Mouse (Mus musculus) gastrocnemius, postnatal 14 days (tissue): ENCODE measurements at regions not wholly inside any gene's neighbourhood (a gene's known extent, or its start where the extent isn't known, plus 50 kb on each side); places are given as distances from the start of the nearest gene placed in this dataset.
"Not testable (repeated sequence)": the region's sequence is repeated elsewhere in the genome, so short reads cannot be mapped to it uniquely, and the experiment has no call there.

Experiments used
- DNase-seq: peaks from one replicate; pipeline ENCODE4 v3.0.0; 2021; ENCODE audit warnings: mixed read lengths
- intact Hi-C: fragments of 180-260 bp; cut with DNase I; formaldehyde crosslinking; loops from one replicate; pipeline ENCODE4 v1.15.1; 2025; ENCODE audit warnings: low total_unique reads

DNA sequence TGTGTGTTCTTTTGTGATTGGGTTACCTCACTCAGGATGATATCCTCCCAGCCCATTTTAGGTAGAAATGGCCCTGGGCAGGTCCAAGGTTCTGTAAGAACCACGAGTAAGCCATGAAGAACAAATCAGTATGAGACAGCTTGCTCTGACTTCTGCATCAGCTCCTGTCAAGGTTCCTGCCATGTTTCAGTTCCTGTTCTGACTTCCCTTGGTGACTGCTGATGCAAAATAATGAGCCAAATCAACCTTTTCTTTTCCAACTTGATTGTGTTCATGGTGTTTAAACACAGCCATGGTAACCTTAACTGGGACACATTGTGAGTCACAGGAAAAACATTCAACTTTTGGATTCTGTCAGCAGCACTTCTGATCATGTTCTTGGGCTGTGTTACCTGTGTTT lies 667.4 kb upstream of the Igfbp7 start:
- no peak for DNase-seq
- intact Hi-C loops, result no loop called here

DNA sequence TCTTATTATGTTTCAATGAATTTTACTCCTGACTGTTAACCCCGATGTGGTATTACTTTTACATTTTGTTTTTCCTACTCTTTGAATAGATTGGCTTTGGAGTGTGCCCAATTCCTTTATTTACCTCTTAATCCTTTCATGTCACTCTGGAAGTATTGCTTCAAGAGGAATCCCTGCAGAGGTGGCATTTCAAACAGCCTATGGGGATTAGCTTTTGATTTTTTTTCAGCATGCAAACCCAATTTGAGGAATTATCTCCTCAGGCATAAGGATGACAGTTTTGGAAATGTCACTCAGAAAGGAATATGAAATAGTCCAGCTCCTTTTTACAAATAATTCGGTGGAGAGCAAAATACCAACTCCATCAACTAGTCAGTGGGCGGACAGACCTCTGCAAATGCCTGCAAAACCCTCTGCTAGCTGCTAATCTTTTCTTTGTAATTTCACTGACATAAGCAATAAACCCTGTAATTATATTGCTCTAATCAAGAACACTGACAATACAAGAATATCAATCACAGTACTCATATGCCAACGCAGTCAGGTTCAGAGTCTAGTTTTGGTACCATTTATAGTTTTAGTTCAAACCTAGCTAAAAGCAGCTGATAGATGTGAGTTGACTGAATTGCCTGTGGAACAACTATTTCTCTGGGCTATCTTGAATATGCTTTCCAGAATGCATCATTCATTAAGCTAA lies 624.9 kb upstream of the Igfbp7 start:
- intact Hi-C loops, result no loop called here
- no peak for DNase-seq

DNA sequence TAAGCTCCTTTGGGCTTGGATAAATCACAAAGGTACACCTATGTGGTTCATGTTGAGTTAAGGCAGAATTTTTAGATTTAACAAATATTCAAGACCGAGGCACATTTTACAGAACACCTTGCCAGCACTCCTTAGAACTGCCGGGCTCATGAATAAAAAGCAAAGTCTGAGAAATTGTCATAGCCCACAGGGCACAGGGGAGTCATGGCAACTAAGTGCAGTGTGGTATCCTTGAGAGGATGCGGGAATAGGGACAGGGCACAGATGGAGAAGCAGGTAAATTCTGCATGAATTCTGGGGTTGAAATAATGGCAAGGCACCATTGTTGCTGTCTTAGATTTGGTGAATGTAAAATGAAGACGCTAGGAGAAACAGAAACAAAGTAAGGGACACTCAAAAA lies 609.7 kb upstream of the Igfbp7 start:
- intact Hi-C loops, result no loop called here
- no peak for DNase-seq

DNA sequence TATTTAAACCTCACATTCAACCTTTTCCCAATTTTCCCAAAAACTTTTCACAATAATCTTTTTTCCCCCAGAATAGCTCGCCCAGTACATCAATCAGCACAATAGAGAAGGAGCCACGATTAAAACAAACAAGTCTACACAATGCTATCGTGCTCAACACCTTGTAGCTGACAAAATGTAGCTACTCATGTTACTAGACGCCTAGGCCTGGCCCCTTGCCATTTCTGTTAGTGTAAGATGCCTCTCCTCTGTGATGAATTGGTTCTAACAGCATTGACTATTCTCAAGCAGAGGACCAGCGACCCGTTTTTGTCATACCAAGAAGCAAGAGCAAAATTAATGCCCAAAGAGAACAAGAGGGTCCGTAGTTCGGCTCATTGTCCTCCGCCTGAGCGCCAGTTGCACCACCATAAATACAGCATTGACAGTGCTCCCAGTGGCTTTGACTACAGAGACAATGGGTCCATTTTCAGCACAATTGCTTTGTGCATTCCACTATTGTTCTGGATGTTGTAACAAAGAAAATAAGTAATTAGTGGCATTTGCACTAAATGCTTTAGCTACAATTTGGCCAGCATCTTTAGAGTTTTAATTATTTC lies 578.7 kb upstream of the Igfbp7 start:
- intact Hi-C loops, result no loop called here
- DNase-seq, result no peak

DNA sequence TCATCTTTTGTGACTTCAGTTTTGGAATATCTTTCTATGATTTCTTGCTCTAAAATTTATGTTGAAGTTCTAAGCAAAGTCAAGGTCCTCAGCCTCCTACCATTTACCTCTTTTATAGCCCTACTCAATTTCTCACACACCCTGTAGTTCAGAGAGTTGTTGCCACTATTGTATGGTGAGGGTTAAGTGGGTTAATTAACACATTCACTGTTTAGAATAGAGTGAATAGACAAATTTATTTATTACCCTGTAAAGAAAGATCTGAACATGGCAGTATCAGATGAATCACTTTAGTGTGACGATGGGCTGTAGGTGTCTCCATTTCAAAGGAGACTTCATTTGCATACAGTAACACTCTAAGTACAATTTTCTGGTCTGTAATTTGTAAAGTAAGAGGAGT lies 577.4 kb upstream of the Igfbp7 start:
- DNase-seq, result no peak
- intact Hi-C loops, result no loop called here

DNA sequence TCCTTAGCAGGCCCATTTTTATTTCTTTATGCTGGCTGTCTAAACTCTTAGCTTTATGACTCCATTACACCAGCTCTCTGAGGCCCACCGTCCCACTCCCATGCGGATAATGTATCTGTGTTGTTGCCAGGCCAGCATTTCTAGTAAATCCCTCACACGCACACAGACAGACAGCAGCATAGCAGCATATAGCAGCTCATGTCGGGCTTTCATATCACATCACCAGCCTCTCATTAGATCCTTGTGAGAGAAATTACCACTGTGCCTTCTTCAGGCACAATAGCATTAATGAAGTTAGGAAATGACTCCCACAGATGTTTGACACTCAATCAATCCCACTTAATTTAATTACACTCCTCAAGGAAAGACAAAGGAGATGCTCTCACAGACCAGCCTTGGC lies 532.2 kb upstream of the Igfbp7 start:
- DNase-seq, intact Hi-C loops: not testable (repeated sequence)

DNA sequence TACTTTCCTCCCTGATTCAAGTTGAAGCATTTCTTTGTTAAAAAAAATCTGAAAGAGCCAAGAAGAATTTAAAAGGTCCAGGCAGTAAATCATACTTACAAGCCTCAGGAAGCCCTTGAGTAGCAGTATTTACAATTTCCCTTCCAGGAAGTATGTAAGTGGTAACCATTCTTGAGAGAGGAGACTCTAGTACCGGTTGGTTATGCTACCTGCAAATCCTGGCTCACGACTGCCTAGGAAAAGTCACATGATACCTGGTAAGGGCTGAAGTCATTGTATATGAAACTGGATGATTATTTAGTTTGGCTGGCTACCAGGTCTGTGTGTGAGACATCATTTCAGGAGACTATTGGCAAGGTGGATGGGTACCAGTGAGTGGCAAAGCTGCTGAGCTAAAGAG lies 524.0 kb upstream of the Igfbp7 start:
- no peak for DNase-seq
- intact Hi-C loops, result no loop called here

DNA sequence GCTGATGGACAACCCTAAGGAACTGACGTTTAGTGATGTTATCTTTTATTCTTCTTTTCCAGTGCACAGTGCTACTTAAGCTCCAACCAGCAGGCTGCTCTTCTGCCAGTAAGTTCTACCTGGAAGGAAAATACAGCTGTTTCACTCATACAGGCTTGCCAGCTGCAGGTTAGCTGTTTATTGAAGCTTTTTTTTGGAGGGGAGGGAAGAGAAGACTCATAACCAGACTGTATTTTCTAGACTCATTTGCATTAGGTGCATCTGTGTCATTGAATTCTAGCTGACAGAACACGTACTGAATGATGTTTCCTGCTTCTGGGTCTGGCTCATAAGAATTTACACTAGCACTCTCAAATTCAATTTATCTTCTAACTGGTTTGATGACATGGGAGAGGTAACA lies 513.3 kb upstream of the Igfbp7 start:
- intact Hi-C loops, result no loop called here
- DNase-seq, result no peak

DNA sequence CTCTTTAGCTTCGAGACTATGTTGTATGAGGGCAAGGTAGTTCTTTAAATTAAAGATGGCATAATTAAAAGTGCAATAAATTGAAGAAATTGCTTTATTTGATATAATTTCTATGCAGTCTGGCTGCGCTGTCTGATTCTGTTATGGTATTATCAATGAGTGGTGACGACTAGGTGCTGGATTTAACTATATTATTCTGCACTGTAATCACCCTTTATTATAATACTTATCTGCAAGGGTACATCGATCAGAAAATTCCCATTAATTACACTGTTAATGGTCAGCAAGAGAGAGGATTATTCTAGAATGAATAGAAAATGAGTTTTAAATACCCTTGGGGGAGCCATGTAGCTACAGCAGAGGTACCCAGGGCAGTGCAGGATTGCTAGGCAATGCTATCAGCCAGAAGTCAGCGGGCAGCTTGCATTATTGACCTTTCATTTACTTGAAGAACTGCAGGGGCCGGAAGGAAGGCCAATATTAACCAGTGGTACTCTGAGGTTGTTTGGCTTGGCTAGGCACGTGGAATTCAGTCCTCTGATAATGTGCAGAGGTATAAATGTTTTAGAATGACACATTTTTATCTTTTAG lies 509.3 kb upstream of the Igfbp7 start:
- intact Hi-C loops, result no loop called here
- no peak for DNase-seq

DNA sequence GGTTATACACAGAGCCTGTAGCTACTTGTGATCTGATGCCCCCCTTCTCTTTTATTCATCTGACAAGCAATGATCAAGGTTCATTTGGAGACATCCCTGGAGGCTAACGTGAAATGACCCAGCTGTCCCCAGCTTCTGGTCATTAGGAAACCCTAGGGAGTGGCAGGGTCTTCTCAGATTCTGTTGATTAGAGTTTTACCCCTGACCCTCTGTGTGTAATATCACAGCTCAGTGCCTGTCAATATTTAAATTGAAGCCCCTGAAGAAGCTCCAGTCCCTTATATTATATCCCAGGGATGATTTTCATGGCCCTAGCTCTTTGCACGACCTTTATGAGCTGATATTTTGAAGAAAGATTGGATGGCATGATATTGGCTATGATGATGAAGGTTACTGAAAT lies 508.5 kb upstream of the Igfbp7 start:
- no peak for DNase-seq
- intact Hi-C loops, result no loop called here

DNA sequence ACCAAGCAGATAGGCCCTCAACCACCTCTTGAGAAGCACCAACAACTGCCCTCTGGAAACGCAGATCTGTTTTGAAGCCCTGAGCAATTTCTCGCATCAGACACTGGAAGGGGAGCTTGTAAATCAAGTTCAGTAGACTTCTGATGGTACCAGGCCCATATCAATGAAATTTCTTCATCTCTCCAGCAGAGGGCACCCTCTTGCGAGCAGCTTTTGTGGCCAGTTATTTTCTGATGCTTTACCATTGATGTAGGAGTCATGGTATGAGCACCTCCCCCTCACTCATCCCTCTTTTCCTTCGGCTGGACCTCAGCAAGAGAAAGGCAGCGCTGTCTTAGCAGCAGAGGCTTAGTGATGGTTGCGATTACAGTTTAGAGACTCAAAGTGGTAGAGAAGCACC lies 501.4 kb upstream of the Igfbp7 start:
- no peak for DNase-seq
- intact Hi-C loops, result no loop called here

DNA sequence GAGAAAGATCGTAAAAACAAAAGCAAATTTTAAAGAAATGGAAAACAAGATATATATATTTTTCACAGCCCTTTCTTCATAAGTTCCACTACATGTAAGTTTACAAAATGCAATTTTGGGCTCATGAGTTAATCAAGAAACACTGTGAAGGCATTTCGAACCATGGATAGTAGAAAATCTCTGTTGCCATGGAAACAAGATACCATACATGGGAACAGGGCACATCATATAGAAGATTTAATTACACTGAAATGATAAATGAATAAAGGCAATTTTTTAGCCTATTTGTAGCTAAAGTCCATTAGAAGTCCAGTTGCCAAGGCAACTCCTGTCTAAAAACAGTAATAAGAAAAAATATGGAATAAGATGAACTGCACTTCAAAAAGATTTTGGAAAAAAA lies 484.2 kb upstream of the Igfbp7 start:
- intact Hi-C loops, result not testable (repeated sequence)

DNA sequence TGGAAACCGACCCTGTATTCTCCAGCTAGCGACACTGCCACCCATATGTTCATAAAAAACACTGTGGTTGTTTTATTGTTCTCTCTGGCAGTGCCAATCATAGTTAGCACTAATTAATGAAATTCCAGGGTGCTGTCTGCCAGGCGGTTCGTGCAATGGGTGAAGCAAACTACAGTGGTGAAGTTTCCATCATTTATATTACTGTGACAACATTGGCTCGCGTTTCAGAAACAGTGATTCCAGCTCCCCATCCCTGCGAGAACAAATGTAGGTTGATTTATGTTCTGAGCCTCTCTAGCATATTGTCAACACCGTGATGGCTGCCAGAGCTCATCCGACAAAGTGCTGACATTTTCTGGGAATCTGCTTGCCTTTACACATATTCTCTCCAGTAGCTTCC lies 480.7 kb upstream of the Igfbp7 start:
- intact Hi-C loops, result no loop called here
- no peak for DNase-seq

More for the DNA sequence above, 484.2 kb upstream of the Igfbp7 start:
- DNase-seq, result not testable (repeated sequence)

DNA sequence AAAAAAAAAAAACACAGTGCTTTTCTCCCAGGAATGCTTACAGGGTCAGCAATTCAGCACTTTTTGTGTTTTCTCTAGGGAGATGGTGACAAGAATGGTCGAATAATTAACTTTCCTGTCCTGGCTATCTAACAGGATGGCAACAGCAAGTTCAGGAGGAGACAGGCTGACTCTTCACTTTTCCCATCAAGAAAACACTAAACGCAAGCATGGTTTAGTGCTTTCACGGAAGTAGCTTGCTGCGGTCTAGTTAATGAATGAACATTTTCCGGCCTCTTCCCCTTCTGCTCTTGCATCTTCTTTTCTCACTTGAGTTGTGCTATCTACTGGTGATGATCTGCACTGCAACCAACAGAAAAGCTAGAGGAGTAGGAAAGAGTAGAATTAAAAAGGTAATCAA lies 463.6 kb upstream of the Igfbp7 start:
- intact Hi-C loops, result no loop called here
- DNase-seq, result no peak

DNA sequence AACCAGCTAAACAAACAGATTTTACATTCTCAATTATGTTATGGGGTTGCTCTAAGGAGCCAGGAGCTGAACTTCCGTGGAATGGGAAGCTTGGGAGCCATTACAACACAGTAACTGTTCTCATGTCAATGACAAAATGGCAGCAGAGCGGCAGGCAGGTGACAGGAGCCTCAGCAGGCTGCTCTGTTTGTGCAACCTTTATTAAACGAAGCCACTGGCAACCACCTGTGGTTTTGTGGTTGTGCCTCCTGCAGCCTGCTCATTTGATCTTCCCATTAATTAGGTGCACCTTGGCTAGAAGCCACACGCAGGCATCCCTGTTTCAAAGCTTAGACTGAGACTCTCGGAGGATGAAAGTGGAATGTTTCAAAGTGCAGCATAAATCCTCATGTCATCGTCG lies 457.5 kb upstream of the Igfbp7 start:
- intact Hi-C loops, result no loop called here
- DNase-seq, result no peak

DNA sequence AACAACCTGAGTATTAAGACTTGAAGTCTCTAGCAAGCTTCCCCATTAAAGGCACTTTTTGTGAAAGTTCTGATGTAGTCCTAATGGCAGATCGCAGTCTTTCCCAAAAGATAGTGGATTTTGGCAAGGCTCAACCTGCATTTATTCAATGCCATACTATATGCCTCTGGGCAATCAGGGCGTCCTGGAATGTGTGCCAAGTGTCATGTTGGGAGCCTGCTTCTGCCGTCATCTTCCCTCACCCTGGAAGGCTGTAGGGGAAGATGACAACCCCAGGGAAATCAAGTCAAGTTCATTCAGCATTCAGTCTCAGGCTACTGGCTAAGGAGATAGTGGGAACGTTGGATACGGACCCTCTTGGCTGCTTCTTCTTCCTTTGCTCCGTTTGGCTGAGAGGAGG lies 447.4 kb upstream of the Igfbp7 start:
- DNase-seq, result no peak
- intact Hi-C loops, result no loop called here

DNA sequence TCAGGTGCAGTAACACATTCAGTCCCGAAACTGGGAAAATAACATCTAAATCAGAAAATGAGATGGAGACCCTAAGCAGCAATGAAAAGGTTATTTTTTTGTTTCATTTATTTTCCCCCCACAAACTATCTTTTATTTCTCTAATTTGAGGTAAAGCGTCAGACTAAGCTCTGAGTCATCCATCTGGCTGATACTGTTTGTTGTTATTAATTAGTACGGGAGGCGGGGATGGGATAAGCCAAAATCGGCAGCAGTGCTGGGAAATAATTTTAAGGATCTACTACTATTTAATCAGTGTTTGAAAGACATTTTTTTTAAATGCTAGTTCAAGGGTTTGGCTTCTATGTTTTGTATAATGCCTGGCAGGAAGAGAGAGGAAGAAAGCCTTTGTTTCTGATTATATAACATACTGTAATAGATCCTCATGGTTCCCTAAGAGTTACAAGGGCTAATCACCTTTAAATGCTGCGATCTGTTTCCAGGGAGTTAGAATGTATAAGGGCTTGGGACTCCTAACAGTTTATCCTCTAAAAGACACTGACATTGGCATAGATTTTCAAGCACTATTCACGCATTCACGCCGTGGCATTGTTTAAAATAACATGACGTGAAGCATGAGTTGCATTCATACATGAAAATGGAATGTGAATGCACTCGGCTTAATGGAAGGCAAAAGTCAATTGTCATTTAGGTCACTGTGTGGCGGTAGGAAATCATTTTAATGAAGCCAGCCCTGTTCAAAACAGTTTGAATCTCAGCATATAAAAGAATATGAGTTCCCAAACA lies 446.4 kb upstream of the Igfbp7 start:
- intact Hi-C loops, result no loop called here
- DNase-seq, result no peak

DNA sequence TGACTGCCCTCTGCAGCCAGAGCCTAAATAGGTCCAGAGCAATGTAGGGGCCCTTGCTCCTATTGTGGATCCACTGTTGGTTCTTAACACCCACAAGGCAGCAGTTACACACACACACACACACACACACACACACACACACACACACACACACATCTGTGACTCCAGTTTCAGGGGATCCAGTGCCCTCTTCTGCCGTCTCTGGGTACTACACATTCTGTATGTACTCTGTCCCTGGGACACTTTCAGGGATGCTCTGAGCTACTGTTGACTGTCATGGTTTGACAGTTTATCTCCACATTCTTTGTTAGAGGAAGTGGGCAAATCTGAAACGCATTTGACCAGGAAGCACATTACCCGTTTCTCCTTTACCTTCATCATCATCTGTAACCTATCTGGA lies 443.8 kb upstream of the Igfbp7 start:
- no peak for DNase-seq
- intact Hi-C loops, result no loop called here

DNA sequence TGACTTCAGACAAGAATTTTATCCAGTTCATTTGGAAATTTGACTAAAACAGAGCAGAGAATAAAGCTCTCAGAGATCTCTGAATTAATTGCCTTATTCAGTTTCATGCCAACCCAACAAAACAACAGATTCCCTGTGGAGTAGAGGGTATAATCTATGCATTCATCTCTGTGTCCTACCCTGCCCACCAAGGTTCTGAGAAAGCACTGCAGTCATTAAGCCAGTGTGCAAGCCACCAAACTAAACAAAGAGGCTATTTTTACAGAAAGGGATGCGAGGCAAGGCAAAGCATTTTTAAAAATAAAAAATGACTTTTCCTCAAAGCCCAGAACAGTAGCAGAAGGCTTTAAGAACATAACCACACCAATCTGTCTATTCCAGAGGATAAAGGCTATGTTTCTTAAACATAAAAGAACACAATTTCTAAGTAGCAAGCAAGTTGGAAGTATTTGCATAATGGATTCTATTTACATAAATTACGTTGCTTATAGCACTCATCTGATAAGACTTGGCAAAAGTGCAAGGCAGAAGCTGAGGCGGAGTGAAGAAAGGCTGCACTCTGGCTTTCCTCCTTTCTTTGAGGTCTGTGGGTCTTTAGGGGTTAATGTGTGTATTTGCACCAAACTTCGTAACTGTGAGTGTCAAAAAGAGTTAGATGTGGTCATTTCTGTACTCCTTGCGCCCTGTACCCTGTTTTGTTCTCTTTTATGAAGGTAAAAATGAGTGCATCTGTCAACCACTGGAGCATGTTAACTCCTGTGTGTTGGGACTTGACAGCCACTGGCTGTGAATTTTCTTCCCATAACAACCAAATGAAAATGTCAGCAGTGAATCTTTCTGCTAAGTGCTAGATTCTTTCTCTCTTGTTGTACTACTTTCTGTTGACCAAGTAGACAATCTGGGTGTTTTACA lies 430.6 kb upstream of the Igfbp7 start:
- intact Hi-C loops, result no loop called here
- no peak for DNase-seq

DNA sequence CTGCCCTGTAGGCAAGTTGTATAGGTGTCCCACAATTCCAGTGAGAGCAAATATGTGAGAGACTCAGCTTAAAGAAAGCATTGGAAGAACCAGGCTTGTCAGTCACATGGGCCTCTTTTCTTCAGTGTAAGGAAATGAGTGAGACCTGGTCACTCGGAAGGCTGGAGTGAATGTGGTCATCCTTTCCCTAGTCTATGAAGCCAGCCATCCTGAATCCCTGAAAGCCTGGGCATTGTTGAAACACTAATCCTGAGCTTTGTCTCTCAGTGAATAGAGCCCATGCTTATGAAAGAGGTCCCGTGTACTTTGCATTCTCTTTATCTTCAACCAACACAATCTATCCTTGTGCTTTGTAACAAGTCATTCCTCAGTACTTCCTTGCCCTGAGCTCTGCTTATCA lies 420.1 kb upstream of the Igfbp7 start:
- intact Hi-C loops, result no loop called here
- DNase-seq, result no peak
